Mouse (Mus musculus) CH12.LX (cell line): ENCODE data around the gene Mitf.

Experiments
- CHD1 ChIP-seq: IDR thresholded peaks from 2 replicates; pipeline ENCODE4 v1.6.1; 2012; ENCODE audit warnings: low read depth, low read length, improper control_type of control experiment, inconsistent platforms
- CTCF ChIP-seq, 2 experiments: IDR thresholded peaks in 1 of 2; conservative IDR thresholded peaks in 1 of 2; 2 replicates each; pipeline ENCODE4 v1.5.1; 2011 to 2012; ENCODE audit warnings: low read depth in 2 of 2, low read length in 2 of 2, improper control_type of control experiment in 1 of 2, inconsistent platforms in 1 of 2, mild to moderate bottlenecking in 1 of 2, moderate library complexity in 1 of 2
- E2F4 ChIP-seq: IDR thresholded peaks from 2 replicates; pipeline ENCODE4 v1.6.1; 2011; ENCODE audit warnings: low read depth, low read length, improper control_type of control experiment; ENCODE audit not compliant: insufficient replicate concordance
- EP300 ChIP-seq: IDR thresholded peaks from 2 replicates; pipeline ENCODE4 v1.6.1; 2011; ENCODE audit warnings: low read length, improper control_type of control experiment
- MAFK ChIP-seq: IDR thresholded peaks from 2 replicates; pipeline ENCODE4 v1.6.1; 2011; ENCODE audit warnings: low read length, improper control_type of control experiment; ENCODE audit not compliant: insufficient replicate concordance
- MAX ChIP-seq: IDR thresholded peaks from 2 replicates; pipeline ENCODE4 v1.6.1; 2011; ENCODE audit warnings: low read length, improper control_type of control experiment
- MAZ ChIP-seq: IDR thresholded peaks from 2 replicates; pipeline ENCODE4 v1.6.1; 2012; ENCODE audit warnings: low read depth, mild to moderate bottlenecking, inconsistent platforms, low read length, improper control_type of control experiment, moderate library complexity
- MYC ChIP-seq: IDR thresholded peaks from 2 replicates; pipeline ENCODE4 v1.6.1; 2011; ENCODE audit warnings: low read depth, mild to moderate bottlenecking, improper control_type of control experiment, low read length
- POLR2A ChIP-seq: IDR thresholded peaks from 2 replicates; pipeline ENCODE4 v1.6.1; 2011; ENCODE audit warnings: low read depth, mild to moderate bottlenecking, improper control_type of control experiment, low read length
- SIN3A ChIP-seq: IDR thresholded peaks from 2 replicates; pipeline ENCODE4 v1.6.1; 2012; ENCODE audit warnings: low read length, improper control_type of control experiment, inconsistent platforms
- SMC3 ChIP-seq: IDR thresholded peaks from 2 replicates; pipeline ENCODE4 v1.6.1; 2011; ENCODE audit warnings: low read depth, low read length, improper control_type of control experiment
- ZKSCAN1 ChIP-seq: IDR thresholded peaks from 2 replicates; pipeline ENCODE4 v1.6.1; 2012; ENCODE audit warnings: low read depth, inconsistent platforms, low read length, improper control_type of control experiment, borderline replicate concordance
- ZNF384 ChIP-seq: IDR thresholded peaks from 2 replicates; pipeline ENCODE4 v1.6.1; 2012; ENCODE audit warnings: low read depth, low read length, improper control_type of control experiment, inconsistent platforms

- no peak for TF ChIP-seq E2F4
- no peak for TF ChIP-seq POLR2A
- TF ChIP-seq ZNF384, result no peak
- no peak for TF ChIP-seq CTCF (conservative IDR thresholded peaks at IDR 0.05 in 1 of 2, IDR thresholded peaks at IDR 0.05 in 1 of 2; ENCODE audit: low read depth in 2 of 2, low read length in 2 of 2)
- no peak for TF ChIP-seq MYC
- TF ChIP-seq MAZ, result no peak
- no peak for TF ChIP-seq ZKSCAN1
- TF ChIP-seq MAFK, result no peak
- no peak for TF ChIP-seq CHD1
- no peak for TF ChIP-seq EP300
- TF ChIP-seq SIN3A, result no peak
- TF ChIP-seq SMC3, result no peak
- TF ChIP-seq MAX, result no peak
Observed at GRCm38 (mm10) chr6:97818948-97819347, 12.1 kb downstream of the Mitf start.
